Mouse (Mus musculus) stomach, postnatal 0 days (tissue): Measurements from ENCODE around the gene Pced1b. TPM values are rescaled to one million over a fixed set of nuclear protein-coding genes. Genes with fewer than 3 reads are reported as not detected.

Experiments
- ATAC-seq: fragments of 200-750 bp; cut with Nextera tagmentation; 2 replicates; pipeline ENCODE4 v1.8.0; 2017; ENCODE audit not compliant: low FRiP score, low TSS enrichment
- DNase-seq: peaks from one replicate; pipeline ENCODE4 v3.0.0-alpha.2; 2016; ENCODE audit warnings: low spot score
- H3K27ac ChIP-seq: fragments of 300-500 bp; sonication (generic); replicated peaks from 2 replicates; pipeline ENCODE4 v1.5.1; 2014; ENCODE audit warnings: mild to moderate bottlenecking, control low read depth
- H3K27me3 ChIP-seq: fragments of 300-500 bp; sonication (generic); 2 replicates; pipeline ENCODE4 v1.6.1; 2014; ENCODE audit warnings: low read length; ENCODE audit not compliant: control insufficient read depth, insufficient read depth
- H3K36me3 ChIP-seq: fragments of 300-500 bp; sonication (generic); 2 replicates; pipeline ENCODE4 v1.6.1; 2014; ENCODE audit warnings: low read length, mixed read lengths; ENCODE audit not compliant: control insufficient read depth, insufficient read depth
- H3K4me1 ChIP-seq: fragments of 300-500 bp; sonication (generic); replicated peaks from 2 replicates; pipeline ENCODE4 v1.6.1; 2014; ENCODE audit warnings: antibody characterized with exemption; ENCODE audit not compliant: control insufficient read depth, insufficient read depth
- H3K4me2 ChIP-seq: fragments of 300-500 bp; sonication (generic); replicated peaks from 2 replicates; pipeline ENCODE4 v1.6.1; 2014; ENCODE audit warnings: low read depth, mild to moderate bottlenecking, control low read depth, moderate library complexity
- H3K4me3 ChIP-seq: fragments of 300-500 bp; sonication (generic); 2 replicates; pipeline ENCODE4 v1.5.1; 2014; ENCODE audit warnings: low read depth, low read length, control low read depth
- H3K9ac ChIP-seq: fragments of 300-500 bp; sonication (generic); 2 replicates; pipeline ENCODE4 v1.6.1; 2014; ENCODE audit warnings: mild to moderate bottlenecking, low read length, control low read depth, mixed read lengths
- H3K9me3 ChIP-seq: fragments of 300-500 bp; sonication (generic); 2 replicates; pipeline ENCODE4 v1.6.1; 2016; ENCODE audit warnings: low read length; ENCODE audit not compliant: control insufficient read depth
- CTCF ChIP-seq: IDR thresholded peaks from 2 replicates; pipeline ENCODE4 v1.5.1; 2016; ENCODE audit warnings: antibody characterized with exemption, low read depth, mild to moderate bottlenecking, moderate library complexity
- EP300 ChIP-seq: optimal IDR thresholded peaks from 2 replicates; pipeline ENCODE3; 2016; ENCODE audit warnings: antibody characterized with exemption
- WGBS: fragments of 180-500 bp; shearing (Covaris S2); extraction: QIAGEN DNeasy Blood & Tissue Kit; methylation state at CpG from one replicate; pipeline ENCODE4 v1.1.7; 2014; 5-methylcytosine and 5-hydroxymethylcytosine counted together
- polyA plus RNA-seq: library from polyadenylated mRNA; unstranded; fragments of >200 nt; fragmentation: Nextera tagmentation; extraction: Ambion mirVana; gene quantifications from 2 replicates; pipeline ENCODE4 v1.2.1, GENCODE M21; 2015

The Pced1b gene
- polyA plus RNA-seq, 1 experiment from 2014 or later, result 1.6 TPM

- no peaks in the 10 kb centered on the region for H3K9me3 ChIP-seq
- H3K27me3 ChIP-seq, result no peaks in the 10 kb centered on the region
- DNase-seq, result no peak
- no peak for ATAC-seq
- H3K4me3 ChIP-seq, result no peak overlapping the region
- no peak overlapping the region for H3K27ac ChIP-seq
- 70% methylated on average over 17 of the region's 17 CpGs for WGBS
- H3K4me1 ChIP-seq, result no peaks in the 10 kb centered on the region
- TF ChIP-seq CTCF (no peak), EP300 (no peak)
- no peaks in the 10 kb centered on the region for H3K36me3 ChIP-seq
- H3K9ac ChIP-seq, result no peak overlapping the region
- no peak overlapping the region for H3K4me2 ChIP-seq
Measured at GRCm38 (mm10) chr15:97212501-97213477, 34.1 kb upstream of the Pced1b start.

- ATAC-seq (no peak), DNase-seq (no peak)
- Histone ChIP-seq H3K36me3 (no peaks in the 10 kb centered on the region), H3K9ac (no peak overlapping the region), H3K27me3 (no peaks in the 10 kb centered on the region), H3K27ac (no peak overlapping the region), H3K4me3 (no peak overlapping the region), H3K4me1 (no peaks in the 10 kb centered on the region), H3K4me2 (no peak overlapping the region), H3K9me3 (no peaks in the 10 kb centered on the region)
- 91% methylated on average over 5 of the region's 5 CpGs for WGBS
- TF ChIP-seq CTCF (no peak), EP300 (no peak)
Measured at GRCm38 (mm10) chr15:97216843-97217242, 30.1 kb upstream of the Pced1b start.

- Histone ChIP-seq H3K27ac (no peak overlapping the region), H3K9me3 (no peaks in the 10 kb centered on the region), H3K4me1 (no peaks in the 10 kb centered on the region), H3K27me3 (no peaks in the 10 kb centered on the region), H3K4me3 (no peak overlapping the region), H3K9ac (no peak overlapping the region), H3K4me2 (no peak overlapping the region), H3K36me3 (no peaks in the 10 kb centered on the region)
- DNase-seq (no peak), ATAC-seq (no peak)
- TF ChIP-seq CTCF, result no peak
- TF ChIP-seq EP300, result no peak
- 48% methylated on average over 10 of the region's 10 CpGs for WGBS
Measured at GRCm38 (mm10) chr15:97223431-97223830, 23.5 kb upstream of the Pced1b start.

DNA sequence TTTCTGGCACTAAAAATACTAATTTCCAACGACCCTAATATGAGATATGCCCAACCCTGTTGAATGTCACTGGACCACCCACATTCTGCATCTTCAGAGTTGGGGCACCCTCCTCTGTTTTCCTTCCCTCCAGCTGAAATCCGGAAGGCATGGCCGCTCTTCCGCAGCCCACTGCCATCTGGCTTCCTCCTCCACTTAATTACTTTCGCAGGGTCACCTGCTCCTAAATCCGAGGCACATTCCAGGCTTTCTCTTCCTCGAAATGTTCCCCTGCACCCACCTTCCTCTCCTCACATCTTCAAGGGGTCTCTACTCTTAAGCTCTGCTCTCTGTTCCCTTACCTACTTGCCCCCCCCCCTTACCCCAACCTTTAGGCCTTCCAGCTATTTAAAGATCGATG lies 22.9 kb upstream of the Pced1b start:
- Histone ChIP-seq H3K27ac (no peak overlapping the region), H3K4me1 (no peaks in the 10 kb centered on the region), H3K4me3 (no peak overlapping the region), H3K4me2 (no peak overlapping the region), H3K27me3 (no peaks in the 10 kb centered on the region), H3K9me3 (no peaks in the 10 kb centered on the region), H3K9ac (no peak overlapping the region), H3K36me3 (no peaks in the 10 kb centered on the region)
- no peak for TF ChIP-seq CTCF
- TF ChIP-seq EP300, result no peak
- 64% methylated on average over 8 of the region's 8 CpGs for WGBS
- ATAC-seq, result no peak
- no peak for DNase-seq

DNA sequence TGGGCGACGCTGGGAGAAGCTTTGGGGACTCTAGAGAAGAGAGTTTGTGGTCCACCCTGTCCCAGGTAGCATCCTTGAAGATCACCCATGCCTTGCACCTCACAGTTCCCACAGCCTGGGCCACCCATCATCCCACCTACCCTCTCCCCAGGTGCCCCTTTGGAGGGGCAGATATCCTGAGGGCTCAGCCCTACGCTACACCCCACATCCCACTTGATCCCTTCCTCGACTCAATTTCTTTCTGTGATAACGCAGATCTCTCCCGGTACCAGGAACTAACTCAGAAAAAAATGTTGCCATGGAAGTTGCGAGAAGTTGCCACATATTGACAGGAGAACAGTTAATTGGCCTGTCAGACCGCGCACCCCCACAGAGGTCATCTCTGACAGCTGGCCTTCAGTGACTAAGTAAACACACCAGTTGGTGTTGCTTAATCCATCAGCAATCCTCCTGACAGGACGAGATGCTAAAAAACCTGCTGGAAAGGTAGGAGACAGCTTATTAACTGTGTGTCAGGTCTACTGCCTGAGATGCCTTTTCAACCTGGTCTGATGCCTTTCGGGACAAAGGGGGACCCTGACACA lies 17.3 kb upstream of the Pced1b start:
- no peaks in the 10 kb centered on the region for H3K27me3 ChIP-seq
- no peaks in the 10 kb centered on the region for H3K4me1 ChIP-seq
- 62% methylated on average over 11 of the region's 11 CpGs for WGBS
- no peak overlapping the region for H3K27ac ChIP-seq
- TF ChIP-seq EP300, result no peak
- no peak for TF ChIP-seq CTCF
- no peak overlapping the region for H3K4me3 ChIP-seq
- DNase-seq, result no peak
- ATAC-seq, result no peak
- H3K36me3 ChIP-seq, result no peaks in the 10 kb centered on the region
- no peaks in the 10 kb centered on the region for H3K9me3 ChIP-seq
- H3K9ac ChIP-seq, result no peak overlapping the region
- H3K4me2 ChIP-seq, result no peak overlapping the region

GRCm38 (mm10) chr15:97234076-97234475 lies 12.8 kb upstream of the Pced1b start:
- H3K36me3 ChIP-seq, result no peaks in the 10 kb centered on the region
- WGBS, result 66% methylated on average over 6 of the region's 6 CpGs

More at GRCm38 (mm10) chr15:97234076-97234475, 12.8 kb upstream of the Pced1b start:
- no peak overlapping the region for H3K27ac ChIP-seq
- H3K9ac ChIP-seq, result no peak overlapping the region
- H3K27me3 ChIP-seq, result no peaks in the 10 kb centered on the region
- H3K9me3 ChIP-seq, result no peaks in the 10 kb centered on the region
- no peaks in the 10 kb centered on the region for H3K4me1 ChIP-seq
- no peak overlapping the region for H3K4me2 ChIP-seq
- ATAC-seq, result no peak
- no peak for DNase-seq
- no peak overlapping the region for H3K4me3 ChIP-seq
- TF ChIP-seq CTCF (no peak), EP300 (no peak)
